Mouse (Mus musculus): ENCODE results near the gene Fam160b1. TPM values are rescaled to one million over a fixed set of nuclear protein-coding genes. Genes with fewer than 3 reads are reported as not detected.
A peak's percentile ranks its signal among the peaks of the same experiment; 100 is the strongest.

Gene Fam160b1
- polyA plus RNA-seq, 1 experiment from 2014 or later = 7.8 TPM

GRCm38 (mm10) chr19:57417800-57418580 is 57.5 kb downstream of the Fam160b1 start:
- Histone ChIP-seq H3K36me3 (replicated peaks; ENCODE audit: insufficient read depth, low read length) (no peaks in the 10 kb centered on the region), H3K9me3 (ENCODE audit: low read length) (no peaks in the 10 kb centered on the region), H3K4me1 (ENCODE audit: insufficient read depth) (0 out of 2 replicates have a peak, but pooled peaks cover 2% of the 10 kb centered on the region), H3K4me2 (ENCODE audit: low read depth, low read length) (peak overlapping the region; percentile 62), H3K27ac (ENCODE audit: low read depth) (no peak overlapping the region), H3K9ac (replicated peaks) (no peak overlapping the region), H3K4me3 (ENCODE audit: low read depth, low read length) (no peak overlapping the region), H3K27me3 (ENCODE audit: insufficient read depth, low read length) (no peaks in the 10 kb centered on the region)
- ATAC-seq (peak; percentile 88), DNase-seq (peak; percentile 32)
- WGBS (ENCODE audit: insufficient replicate concordance) = 31% methylated on average over 17 of the region's 17 CpGs
- TF ChIP-seq EP300 (IDR thresholded peaks at IDR 0.05; ENCODE audit: low read depth) (no peak), CTCF (IDR thresholded peaks at IDR 0.05; ENCODE audit: low read depth) (no peak)

GRCm38 (mm10) chr19:57423402-57423801 is 62.9 kb downstream of the Fam160b1 start:
- Histone ChIP-seq H3K9ac (replicated peaks) (no peak overlapping the region), H3K27ac (ENCODE audit: low read depth) (no peak overlapping the region), H3K4me3 (ENCODE audit: low read depth, low read length) (no peak overlapping the region), H3K9me3 (ENCODE audit: low read length) (no peaks in the 10 kb centered on the region), H3K36me3 (replicated peaks; ENCODE audit: insufficient read depth, low read length) (no peaks in the 10 kb centered on the region), H3K4me1 (ENCODE audit: insufficient read depth) (0 out of 2 replicates have a peak, but pooled peaks cover 2% of the 10 kb centered on the region), H3K27me3 (ENCODE audit: insufficient read depth, low read length) (no peaks in the 10 kb centered on the region), H3K4me2 (ENCODE audit: low read depth, low read length) (no peak overlapping the region)
- TF ChIP-seq EP300 (IDR thresholded peaks at IDR 0.05; ENCODE audit: low read depth) = no peak
- no peak for TF ChIP-seq CTCF (IDR thresholded peaks at IDR 0.05; ENCODE audit: low read depth)
- no peak for ATAC-seq
- no peak for DNase-seq
- WGBS (ENCODE audit: insufficient replicate concordance) = 53% methylated on average over 3 of the region's 3 CpGs

GRCm38 (mm10) chr19:57425296-57425695 is 64.8 kb downstream of the Fam160b1 start:
- no peak for TF ChIP-seq CTCF (IDR thresholded peaks at IDR 0.05; ENCODE audit: low read depth)
- TF ChIP-seq EP300 (IDR thresholded peaks at IDR 0.05; ENCODE audit: low read depth) = no peak
- no peaks in the 10 kb centered on the region for H3K9me3 ChIP-seq (ENCODE audit: low read length)
- H3K36me3 ChIP-seq (replicated peaks; ENCODE audit: insufficient read depth, low read length) = no peaks in the 10 kb centered on the region
- ATAC-seq (no peak), DNase-seq (no peak)
- no peaks in the 10 kb centered on the region for H3K4me1 ChIP-seq (ENCODE audit: insufficient read depth)
- no peak overlapping the region for H3K4me2 ChIP-seq (ENCODE audit: low read depth, low read length)
- H3K27ac ChIP-seq (ENCODE audit: low read depth) = no peak overlapping the region
- H3K27me3 ChIP-seq (ENCODE audit: insufficient read depth, low read length) = no peaks in the 10 kb centered on the region
- H3K4me3 ChIP-seq (ENCODE audit: low read depth, low read length) = no peak overlapping the region
- H3K9ac ChIP-seq (replicated peaks) = no peak overlapping the region
- WGBS (ENCODE audit: insufficient replicate concordance) = 86% methylated on average over 15 of the region's 15 CpGs

- H3K27ac ChIP-seq (ENCODE audit: low read depth) = no peak overlapping the region
- no peak overlapping the region for H3K4me3 ChIP-seq (ENCODE audit: low read depth, low read length)
- 84% methylated on average over 8 of the region's 8 CpGs for WGBS (ENCODE audit: insufficient replicate concordance)
- TF ChIP-seq CTCF (IDR thresholded peaks at IDR 0.05; ENCODE audit: low read depth) (no peak), EP300 (IDR thresholded peaks at IDR 0.05; ENCODE audit: low read depth) (no peak)
- H3K9me3 ChIP-seq (ENCODE audit: low read length) = no peaks in the 10 kb centered on the region
- ATAC-seq = no peak
- H3K36me3 ChIP-seq (replicated peaks; ENCODE audit: insufficient read depth, low read length) = no peaks in the 10 kb centered on the region
- no peak for DNase-seq
- no peak overlapping the region for H3K9ac ChIP-seq (replicated peaks)
- no peaks in the 10 kb centered on the region for H3K27me3 ChIP-seq (ENCODE audit: insufficient read depth, low read length)
- no peaks in the 10 kb centered on the region for H3K4me1 ChIP-seq (ENCODE audit: insufficient read depth)
- no peak overlapping the region for H3K4me2 ChIP-seq (ENCODE audit: low read depth, low read length)
Measured at GRCm38 (mm10) chr19:57426841-57427240, 66.4 kb downstream of the Fam160b1 start.

- H3K9me3 ChIP-seq (ENCODE audit: low read length) = no peaks in the 10 kb centered on the region
- no peak overlapping the region for H3K4me3 ChIP-seq (ENCODE audit: low read depth, low read length)
- H3K4me1 ChIP-seq (ENCODE audit: insufficient read depth) = no peaks in the 10 kb centered on the region
- no peak for DNase-seq
- TF ChIP-seq EP300 (IDR thresholded peaks at IDR 0.05; ENCODE audit: low read depth) (no peak), CTCF (IDR thresholded peaks at IDR 0.05; ENCODE audit: low read depth) (no peak)
- no peak overlapping the region for H3K9ac ChIP-seq (replicated peaks)
- no peak overlapping the region for H3K27ac ChIP-seq (ENCODE audit: low read depth)
- no peaks in the 10 kb centered on the region for H3K27me3 ChIP-seq (ENCODE audit: insufficient read depth, low read length)
- no peak for ATAC-seq
- no peak overlapping the region for H3K4me2 ChIP-seq (ENCODE audit: low read depth, low read length)
- H3K36me3 ChIP-seq (replicated peaks; ENCODE audit: insufficient read depth, low read length) = no peaks in the 10 kb centered on the region
- 69% methylated on average over 14 of the region's 14 CpGs for WGBS (ENCODE audit: insufficient replicate concordance)
Measured at GRCm38 (mm10) chr19:57427756-57428438, 67.4 kb downstream of the Fam160b1 start.

- Histone ChIP-seq H3K27ac (ENCODE audit: low read depth) (no peak overlapping the region), H3K9me3 (ENCODE audit: low read length) (no peaks in the 10 kb centered on the region), H3K4me1 (ENCODE audit: insufficient read depth) (no peaks in the 10 kb centered on the region), H3K9ac (replicated peaks) (no peak overlapping the region), H3K4me2 (ENCODE audit: low read depth, low read length) (no peak overlapping the region), H3K4me3 (ENCODE audit: low read depth, low read length) (no peak overlapping the region), H3K27me3 (ENCODE audit: insufficient read depth, low read length) (no peaks in the 10 kb centered on the region), H3K36me3 (replicated peaks; ENCODE audit: insufficient read depth, low read length) (no peaks in the 10 kb centered on the region)
- TF ChIP-seq CTCF (IDR thresholded peaks at IDR 0.05; ENCODE audit: low read depth) (no peak), EP300 (IDR thresholded peaks at IDR 0.05; ENCODE audit: low read depth) (no peak)
- ATAC-seq (no peak), DNase-seq (no peak)
- 75% methylated on average over 3 of the region's 3 CpGs for WGBS (ENCODE audit: insufficient replicate concordance)
Measured at GRCm38 (mm10) chr19:57428641-57429040, 68.2 kb downstream of the Fam160b1 start.
